Mouse (Mus musculus): ENCODE data around the gene Clec2g.

Clec2g gene

DNA sequence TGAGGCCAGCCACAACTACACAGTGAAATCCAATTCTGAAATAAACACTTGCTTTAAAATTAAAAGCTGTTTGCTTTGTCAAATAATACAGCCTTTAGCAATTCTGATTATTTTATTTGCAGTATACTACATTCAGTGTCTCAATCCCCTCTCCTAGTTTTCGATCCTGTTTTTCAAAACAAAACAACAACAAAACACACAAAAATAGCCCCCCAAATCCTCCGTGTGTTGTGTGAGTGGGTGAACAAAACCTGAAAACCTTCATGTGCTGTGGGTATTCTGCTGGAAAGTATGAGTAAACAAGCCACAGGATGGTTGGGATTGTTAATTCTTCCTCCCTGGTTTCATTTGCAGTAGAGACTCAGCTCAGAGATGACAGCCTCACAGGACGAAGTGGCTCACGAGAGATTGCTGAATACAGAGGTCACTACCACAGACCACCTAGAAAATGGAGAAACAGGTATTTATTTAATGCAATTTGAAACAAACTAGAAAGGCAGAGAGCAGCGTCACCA is 79.6 kb downstream of the Clec2g start:
- DNase-seq (ENCODE audit: low spot score in 2 of 2), result no peak

DNA sequence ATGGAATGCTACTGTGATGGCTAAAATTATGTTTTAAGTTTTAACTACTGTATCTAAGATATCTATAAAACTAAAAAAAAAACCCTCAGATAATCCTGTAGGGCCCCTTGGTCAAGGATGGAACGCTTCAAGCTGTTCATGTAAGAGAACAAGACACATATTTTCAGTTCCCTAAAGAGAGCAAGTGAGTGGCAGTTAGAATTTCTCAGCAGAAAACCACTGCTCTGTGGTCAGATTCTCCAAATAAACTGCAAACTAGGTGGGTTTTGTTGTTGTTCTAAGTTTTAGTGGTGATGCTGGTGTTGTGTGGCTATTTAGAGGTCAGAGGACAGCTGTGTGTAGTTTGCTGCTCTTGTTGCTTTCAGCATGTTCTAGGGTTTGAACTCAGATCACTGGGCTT is 80.2 kb downstream of the Clec2g start:
- DNase-seq (ENCODE audit: low spot score in 2 of 2), result no peak

DNA sequence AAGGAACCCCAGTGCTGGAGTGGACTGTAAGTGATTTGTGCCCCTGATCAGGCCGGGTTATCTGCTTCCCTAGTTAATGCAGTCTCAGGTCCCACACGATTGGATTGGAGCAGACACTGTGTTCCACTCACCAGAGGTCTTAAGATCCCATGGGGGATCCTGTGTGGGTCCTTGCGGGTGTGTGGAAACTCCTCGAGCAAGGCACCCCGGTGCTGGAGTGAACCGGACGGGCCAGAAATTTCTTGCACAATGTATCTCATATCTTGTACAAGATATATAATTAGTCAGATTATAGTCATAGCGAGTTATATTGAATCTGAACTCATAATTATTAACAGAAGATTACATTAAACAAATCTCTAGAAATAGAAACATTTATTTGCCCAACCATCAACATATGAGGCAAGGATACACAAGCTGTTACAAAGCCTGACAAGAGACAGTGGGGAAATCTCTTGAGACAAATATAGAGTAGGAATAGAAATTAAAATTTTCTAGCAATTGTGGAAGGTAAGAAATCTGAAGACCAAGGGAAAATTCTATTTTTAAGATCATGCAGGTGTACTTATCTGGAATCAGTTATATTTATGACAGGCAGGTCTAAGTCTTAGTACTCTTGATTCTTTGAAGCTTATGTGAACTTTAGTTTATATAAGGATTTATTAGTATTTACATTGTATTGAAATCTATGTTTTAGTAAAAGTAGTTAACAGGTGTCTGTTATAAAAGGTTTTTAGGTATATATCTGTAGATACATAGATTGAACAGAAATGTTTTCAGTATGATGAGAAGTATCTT is 93.5 kb downstream of the Clec2g start:
- DNase-seq (ENCODE audit: low spot score in 2 of 2), result no peak

DNA sequence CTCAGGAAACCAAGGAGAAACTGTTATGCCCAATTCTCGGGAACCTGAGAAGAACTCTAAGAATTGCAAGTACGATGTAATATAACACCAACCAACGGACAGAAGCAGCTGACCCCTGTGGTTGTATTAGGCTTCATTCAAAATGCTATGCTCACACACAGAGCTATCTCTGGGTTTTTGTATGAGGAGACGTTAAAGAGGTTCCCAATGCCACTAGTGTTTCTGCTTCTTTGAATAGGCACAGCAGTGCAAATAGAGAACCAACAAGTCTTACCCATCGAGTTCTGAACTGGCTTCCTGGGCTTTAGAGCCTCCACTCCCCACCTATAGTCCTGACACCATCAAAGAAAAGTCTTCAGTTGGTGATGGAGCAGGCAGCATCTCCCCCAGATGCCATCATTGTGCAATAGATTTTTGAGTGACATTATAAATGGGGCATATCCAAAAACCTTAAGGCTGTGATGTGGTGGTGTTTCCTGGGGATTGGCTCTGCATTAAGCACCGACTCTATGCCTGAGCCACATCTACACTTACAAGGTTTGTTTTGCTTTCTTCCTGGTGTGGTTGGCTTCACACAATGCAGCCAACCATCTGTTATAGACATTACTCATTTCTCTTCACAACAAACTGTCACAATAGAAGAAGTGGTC is 96.1 kb downstream of the Clec2g start:
- no peak for DNase-seq (ENCODE audit: low spot score in 2 of 2)

DNA sequence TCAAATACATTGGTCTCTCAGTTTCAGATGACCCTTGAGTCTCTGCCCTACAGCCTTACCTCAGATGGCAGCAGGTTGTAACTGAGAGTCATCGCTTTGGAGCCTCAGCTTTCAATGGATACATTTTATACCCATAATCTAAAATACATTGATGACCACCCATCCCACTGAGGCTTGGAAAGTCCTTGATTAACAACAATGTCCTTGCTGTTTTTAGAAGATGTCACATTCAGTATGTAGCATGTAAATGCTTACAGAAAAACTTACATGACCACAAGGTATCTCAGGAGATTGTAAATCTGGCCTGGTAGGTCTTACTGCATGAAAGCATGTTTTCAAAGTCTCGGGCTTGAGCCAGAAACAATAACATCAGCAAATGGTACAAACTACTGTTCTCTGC is 96.8 kb downstream of the Clec2g start:
- DNase-seq (ENCODE audit: low spot score in 2 of 2), result no peak

DNA sequence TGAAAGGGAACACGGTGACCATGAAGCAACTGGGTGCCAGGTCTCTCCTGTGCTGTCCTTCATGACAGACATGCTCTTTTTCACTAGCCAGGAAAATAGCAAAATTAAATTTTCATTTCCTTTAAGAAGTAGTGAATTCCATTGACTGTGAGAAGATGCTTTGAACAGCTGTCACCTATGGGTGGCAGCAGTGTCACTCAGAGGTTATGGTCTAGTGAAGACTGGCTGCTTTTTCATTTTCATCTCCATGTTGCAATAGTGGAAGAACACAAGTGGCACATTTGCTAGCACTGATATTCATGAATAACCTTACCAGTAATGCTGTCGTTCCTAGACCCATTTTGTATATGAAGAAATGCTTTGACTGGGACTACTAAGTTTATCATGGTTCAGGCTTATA is 99.2 kb downstream of the Clec2g start:
- DNase-seq (ENCODE audit: low spot score in 2 of 2), result no peak
